Mouse (Mus musculus): ENCODE results near the gene Zdhhc25. TPM values are rescaled to one million over a fixed set of nuclear protein-coding genes. Genes with fewer than 3 reads are reported as not detected.

The Zdhhc25 gene
- not detected in 2 replicates for polyA plus RNA-seq (2012; rRNA removed)

DNA sequence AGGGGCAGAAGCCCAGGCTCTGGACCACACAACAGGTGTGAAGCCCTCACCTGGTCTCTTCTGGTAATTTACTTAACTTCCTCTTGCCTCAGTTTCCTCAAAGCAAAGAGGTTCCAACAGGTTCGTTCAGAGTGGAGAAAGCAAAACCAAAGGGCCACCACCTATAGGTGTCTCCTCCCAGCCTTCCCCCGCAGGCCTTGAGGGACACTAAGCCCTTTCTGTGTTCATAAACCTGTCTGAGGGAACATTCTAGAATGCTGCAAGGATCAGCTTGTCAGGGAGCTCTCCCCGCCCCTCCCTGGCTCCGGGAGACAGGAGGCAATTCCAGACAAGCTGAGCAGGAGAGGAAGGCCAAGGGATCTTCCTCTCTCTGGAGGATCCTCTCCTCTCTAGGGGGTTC is at the start of gene Zdhhc25:
Zdhhc25 (plus strand) TSS at position 301 of the 400 bp plus-strand sequence.

Other genes starting within 250 kb of the Zdhhc25 start
- 14.6 and 18.1 TPM in 2 replicates for gene Brd1, start 133.9 kb downstream of the Zdhhc25 start, polyA plus RNA-seq (2012; rRNA removed)
- gene Zbed4, start 151.4 kb downstream of the Zdhhc25 start, polyA plus RNA-seq (2012; rRNA removed), result 3.9 and 5.7 TPM in 2 replicates
- gene Alg12, start 219.0 kb downstream of the Zdhhc25 start, polyA plus RNA-seq (2012; rRNA removed), result 22.3 and 22.6 TPM in 2 replicates
- 49.6 and 56.6 TPM in 2 replicates for gene Creld2, start 219.3 kb downstream of the Zdhhc25 start, polyA plus RNA-seq (2012; rRNA removed)